Mouse (Mus musculus): ENCODE measurements at regions not wholly inside any gene's neighbourhood (a gene's known extent, or its start where the extent isn't known, plus 50 kb on each side); places are given as distances from the start of the nearest gene placed in this dataset.

- DNase-seq (ENCODE audit: low spot score): no peak
Observed at GRCm38 (mm10) chr7:95460889-95461288, 710.2 kb upstream of the Tenm4 start.

DNA sequence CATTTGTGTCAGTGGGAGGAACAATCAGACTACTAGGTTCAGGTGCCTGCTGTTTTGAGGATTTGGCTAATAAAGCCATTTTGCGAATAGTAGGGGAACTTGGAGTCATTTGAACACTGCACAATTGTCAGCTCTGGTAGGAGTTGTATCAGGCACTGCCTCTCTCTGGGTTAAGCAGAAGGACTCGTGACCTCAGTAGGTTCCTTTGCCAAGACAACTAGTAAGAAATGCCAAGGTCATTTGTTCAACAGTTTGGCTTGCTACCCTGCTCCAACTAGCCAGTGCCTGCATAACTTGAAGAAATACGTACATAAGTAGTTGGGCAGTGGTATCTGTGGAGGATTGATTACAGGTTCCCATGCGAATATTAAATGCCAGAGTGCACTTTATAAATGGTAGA lies 705.5 kb upstream of the Tenm4 start:
- no peak for DNase-seq (ENCODE audit: low spot score)

DNA sequence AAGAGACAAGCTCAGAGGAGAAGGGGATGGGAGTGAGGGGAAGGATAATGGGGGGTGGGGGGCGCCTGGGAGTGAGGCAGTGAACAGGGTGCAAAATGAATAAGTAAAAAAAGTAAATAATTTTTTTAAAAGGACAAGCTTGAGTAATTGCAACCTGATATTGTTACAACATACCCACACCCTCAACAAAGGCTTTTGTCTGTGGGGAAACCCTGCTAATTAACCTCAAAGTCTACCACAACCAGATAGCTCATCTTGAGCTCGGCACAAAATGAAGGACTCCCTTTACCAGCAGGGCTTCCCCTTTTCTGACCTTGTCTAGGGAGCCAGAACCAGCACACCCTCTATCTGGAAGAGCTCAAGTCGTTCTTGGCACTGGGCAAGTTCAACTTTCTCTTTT lies 704.0 kb upstream of the Tenm4 start:
- no peak for DNase-seq (ENCODE audit: low spot score)

DNA sequence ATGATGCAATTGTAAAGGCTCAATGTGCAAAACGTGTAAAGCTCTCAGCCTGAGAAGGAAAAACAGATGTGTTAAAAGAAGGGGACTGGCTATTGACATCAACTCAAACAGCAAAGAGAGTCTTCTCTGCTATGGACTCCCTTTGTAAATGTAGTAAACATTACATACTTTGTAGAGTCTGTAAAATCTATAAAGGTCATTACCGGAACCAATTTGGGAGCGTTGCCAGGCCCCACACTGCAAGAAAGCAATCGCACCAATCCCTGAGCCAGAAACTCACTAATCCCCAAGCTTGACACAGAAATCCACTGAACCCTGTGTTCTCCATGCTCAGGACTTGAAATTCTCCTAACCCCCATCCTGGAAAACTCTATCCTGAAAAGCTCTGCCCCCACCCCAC lies 697.2 kb upstream of the Tenm4 start:
- no peak for DNase-seq (ENCODE audit: low spot score)

GRCm38 (mm10) chr7:95480121-95480726 lies 690.8 kb upstream of the Tenm4 start:
- no peak for DNase-seq (ENCODE audit: low spot score)

- DNase-seq (ENCODE audit: low spot score): peak; percentile 23
Observed at GRCm38 (mm10) chr7:95489666-95490065, 681.4 kb upstream of the Tenm4 start.

DNA sequence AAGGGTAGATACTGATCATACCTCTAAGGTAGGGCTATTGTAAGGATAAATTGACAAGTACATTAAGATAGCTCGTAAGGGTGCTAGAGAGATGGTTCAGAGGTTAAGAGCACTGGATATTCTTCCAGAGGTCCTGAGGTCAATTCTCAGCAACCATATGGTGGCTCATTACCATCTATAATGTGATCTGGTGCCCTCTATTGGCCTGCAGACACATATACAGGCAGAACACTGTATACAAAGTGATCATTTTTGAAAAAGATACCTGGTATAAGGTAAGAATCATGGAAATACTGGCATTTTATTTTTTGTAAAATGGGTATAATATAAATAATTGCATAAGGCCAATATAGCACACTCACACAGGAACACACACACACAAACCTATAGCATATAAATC lies 676.3 kb upstream of the Tenm4 start:
- no peak for DNase-seq (ENCODE audit: low spot score)

DNA sequence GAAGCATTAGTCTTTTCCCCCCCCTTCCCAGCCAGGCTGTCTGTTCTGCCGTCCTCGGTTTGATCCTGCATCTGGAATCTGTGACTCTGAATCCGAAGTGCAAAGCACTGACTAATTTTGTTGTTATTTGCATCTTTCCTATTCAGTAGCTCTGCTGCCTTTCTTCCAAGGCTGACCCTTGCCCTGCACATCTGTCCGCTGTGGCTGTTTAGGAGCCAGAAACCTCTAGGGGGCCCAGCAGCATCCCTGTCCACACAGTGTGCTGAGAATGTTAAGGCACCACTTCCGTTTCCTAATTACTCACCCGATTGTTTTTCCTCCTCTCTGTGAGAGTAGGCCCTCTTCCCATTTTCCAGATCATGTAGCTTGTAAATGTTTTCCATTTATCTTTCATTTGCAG lies 668.1 kb upstream of the Tenm4 start:
- no peak for DNase-seq (ENCODE audit: low spot score)

DNA sequence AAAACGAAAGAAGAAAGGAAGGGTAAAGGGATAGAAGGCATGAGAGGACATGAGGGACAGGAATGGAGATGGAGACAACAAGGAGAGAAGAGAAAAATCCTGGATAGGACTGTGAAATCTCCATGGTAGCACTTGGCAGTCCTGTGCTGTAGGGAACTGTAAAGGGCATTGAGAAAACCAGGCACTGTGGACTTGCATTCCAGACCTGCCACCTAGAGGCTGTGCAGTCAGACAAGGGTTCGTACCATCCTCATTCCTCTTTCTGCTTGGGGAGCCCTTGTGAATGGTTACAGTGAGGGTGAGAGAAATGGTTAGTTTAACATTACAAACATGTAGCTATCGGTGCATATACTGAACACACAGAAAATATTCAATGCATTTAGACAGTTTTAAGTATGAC lies 623.8 kb upstream of the Tenm4 start:
- no peak for DNase-seq (ENCODE audit: low spot score)

DNA sequence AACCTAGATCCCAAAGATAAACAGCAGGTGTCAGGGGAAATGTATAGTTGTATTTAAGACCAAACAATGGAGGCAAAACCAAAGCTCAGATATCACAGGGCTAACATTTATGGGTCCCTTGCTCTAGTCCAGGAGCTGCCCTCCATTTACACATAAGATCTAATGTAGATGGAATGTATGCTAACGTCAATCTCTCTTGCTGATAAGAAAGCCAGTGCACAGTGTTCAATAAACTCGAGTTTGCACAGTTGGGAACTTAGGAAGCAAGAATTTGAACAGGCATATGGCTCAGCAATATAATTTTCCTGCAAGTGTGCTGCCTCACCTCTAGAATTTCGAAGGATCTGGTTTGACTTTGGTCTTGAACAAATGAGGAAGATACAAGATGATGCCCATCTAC lies 620.9 kb upstream of the Tenm4 start:
- no peak for DNase-seq (ENCODE audit: low spot score)

DNA sequence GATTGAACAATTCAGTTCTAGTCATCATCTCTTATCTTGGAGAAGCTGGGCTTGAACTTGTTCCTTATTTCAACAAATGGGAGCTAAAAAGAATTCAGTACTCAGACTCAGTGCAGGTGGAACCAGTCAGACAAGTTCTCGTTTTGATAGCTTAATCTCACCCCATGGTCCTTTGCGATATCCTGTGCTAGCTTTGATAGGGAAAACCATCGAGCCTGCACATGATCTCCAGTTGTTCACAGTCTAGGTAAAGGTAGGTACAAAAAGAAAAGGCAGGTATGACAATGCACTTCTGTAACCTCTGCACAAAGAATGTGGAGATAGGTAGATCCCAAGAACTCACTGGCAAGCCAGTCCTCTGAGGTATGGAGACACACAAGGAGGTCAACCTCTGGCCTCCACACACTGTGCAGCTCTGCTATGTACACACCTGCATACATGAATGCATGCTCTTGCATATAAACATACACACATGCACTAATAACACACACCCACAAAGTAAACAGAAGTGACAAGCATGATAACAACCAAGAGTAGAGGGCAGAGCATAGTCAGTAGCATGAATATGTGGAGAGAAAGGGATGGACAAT lies 619.2 kb upstream of the Tenm4 start:
- no peak for DNase-seq (ENCODE audit: low spot score)

- DNase-seq (ENCODE audit: low spot score): no peak
Observed at GRCm38 (mm10) chr7:95558589-95558988, 612.5 kb upstream of the Tenm4 start.

DNA sequence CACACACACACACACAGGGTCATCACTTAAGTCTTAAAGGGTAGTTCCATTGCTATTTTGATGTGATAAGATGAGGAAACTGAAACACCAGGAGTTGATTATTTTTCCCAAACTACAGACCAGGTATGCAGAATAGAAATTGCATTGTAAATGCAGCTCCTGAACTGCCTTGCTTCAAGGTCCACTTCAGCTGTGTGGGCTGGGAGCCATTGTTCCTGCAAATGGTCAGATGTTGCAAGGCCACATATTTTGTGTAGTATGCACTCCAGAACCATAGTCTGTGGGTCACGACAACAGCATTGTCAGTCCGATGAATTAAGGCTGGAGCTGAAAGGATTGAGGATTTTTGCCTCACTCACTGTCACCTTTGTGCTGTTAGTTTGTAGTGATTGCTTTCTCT lies 592.4 kb upstream of the Tenm4 start:
- no peak for DNase-seq (ENCODE audit: low spot score)

GRCm38 (mm10) chr7:95581325-95581724 lies 589.7 kb upstream of the Tenm4 start:
- DNase-seq (ENCODE audit: low spot score): no peak

DNA sequence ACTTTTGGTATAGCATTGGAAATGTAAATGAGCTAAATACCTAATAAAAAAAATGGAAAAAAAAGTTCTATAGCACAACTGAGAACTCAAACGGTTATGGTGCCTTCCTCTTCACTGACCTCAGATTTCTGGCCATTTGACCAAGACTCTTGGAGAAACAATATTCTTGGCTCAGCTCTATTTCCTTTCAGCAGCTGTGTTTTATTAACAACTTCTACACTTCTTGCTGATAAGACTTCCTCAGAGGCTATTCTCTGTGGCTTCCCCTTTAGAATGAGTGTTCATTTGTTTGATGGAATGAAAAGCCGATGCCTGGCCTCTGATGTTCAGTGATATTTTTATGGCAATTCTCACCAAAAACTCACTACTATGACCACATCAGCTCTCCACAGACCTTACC lies 572.7 kb upstream of the Tenm4 start:
- no peak for DNase-seq (ENCODE audit: low spot score)

- DNase-seq (ENCODE audit: low spot score): no peak
Observed at GRCm38 (mm10) chr7:95613736-95614135, 557.3 kb upstream of the Tenm4 start.

DNA sequence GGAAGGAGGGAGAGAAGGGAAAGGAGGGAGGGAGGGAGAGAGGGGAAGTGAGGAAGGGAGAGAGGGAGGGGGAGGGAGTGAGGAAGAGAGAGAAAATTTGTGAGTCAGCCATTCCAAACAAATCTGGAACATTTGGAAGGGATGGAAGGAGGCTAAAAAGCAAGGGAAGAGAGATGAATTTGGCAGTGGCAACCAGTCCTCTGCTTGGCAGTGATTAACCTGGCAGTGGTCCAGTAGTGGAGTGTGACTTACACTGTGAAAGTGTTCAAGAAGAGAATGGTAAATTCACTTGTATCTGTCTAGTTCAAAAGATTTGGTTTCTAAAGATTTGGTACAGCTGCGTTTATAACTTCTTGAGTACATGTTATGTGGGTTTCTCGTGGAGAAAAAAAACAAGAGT lies 553.7 kb upstream of the Tenm4 start:
- no peak for DNase-seq (ENCODE audit: low spot score)

DNA sequence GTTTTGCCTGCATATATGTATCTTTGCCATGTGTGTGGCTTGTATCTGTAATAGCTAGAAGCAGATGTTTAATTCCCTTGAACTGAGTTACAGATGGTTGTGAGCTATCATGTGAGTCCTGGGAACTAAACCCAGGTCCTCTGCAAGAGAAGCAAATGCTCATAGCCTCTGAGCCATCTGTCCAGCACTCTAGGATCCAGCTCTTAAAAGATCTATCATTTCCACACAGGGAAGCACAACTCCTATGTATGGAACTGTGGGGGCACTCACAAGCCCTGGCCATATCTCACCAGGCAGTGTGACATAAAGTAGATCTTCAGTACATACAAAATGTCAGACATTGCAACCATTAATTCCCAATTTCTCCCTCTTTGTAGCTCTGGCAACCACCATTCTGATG lies 552.9 kb upstream of the Tenm4 start:
- DNase-seq (ENCODE audit: low spot score): no peak

GRCm38 (mm10) chr7:95620079-95620478 lies 551.0 kb upstream of the Tenm4 start:
- DNase-seq (ENCODE audit: low spot score): no peak

GRCm38 (mm10) chr7:95640683-95641082 lies 530.4 kb upstream of the Tenm4 start:
- no peak for DNase-seq (ENCODE audit: low spot score)

DNA sequence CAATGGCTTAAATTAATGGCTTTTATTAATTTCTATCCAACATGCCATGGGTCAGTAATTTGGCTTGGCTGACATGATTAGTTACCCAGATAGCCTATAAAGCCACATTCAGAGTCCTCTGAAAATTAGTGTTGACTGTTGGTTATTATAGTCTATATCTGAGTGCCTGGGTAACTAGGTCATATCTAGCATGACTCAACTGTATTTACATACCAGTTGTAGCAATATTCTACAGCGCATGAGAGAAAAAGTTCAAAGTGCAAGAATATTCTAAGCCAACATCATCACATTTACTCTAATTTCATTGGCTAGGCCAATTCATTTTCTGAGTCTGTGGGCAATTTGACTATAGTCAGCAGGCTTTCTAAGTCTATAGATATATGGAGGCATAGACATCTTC lies 496.7 kb upstream of the Tenm4 start:
- DNase-seq (ENCODE audit: low spot score): no peak

DNA sequence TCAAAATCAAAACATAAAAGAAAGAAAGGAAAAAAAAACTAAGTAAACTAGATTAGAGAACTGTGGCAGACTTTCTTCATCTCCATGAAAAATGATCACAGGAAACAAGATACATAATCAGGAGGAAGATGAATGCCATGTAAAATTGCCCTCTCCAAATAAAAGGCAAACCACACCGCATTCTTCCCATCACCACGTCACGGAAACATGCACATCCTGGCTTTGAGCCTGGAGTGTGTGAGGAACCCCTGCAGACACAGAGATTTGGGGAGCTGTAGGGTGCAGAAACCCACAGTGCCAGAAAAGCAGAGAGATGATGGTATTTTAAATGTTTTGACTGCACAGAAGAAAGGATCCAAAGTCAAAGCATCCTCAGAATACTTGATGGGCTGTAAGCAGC lies 488.5 kb upstream of the Tenm4 start:
- DNase-seq (ENCODE audit: low spot score): no peak

- no peak for DNase-seq (ENCODE audit: low spot score)
Observed at GRCm38 (mm10) chr7:95687733-95688132, 483.3 kb upstream of the Tenm4 start.
